Mouse (Mus musculus) liver, postnatal 0 days (tissue): Measurements from ENCODE around the gene Nudt1.

Experiments used
- CTCF ChIP-seq: sonication (generic); IDR thresholded peaks from 2 replicates; pipeline ENCODE4 v1.5.1; 2016; ENCODE audit warnings: antibody characterized with exemption, low read depth
- EP300 ChIP-seq: IDR thresholded peaks from 2 replicates; pipeline ENCODE4 v1.6.1; 2016; ENCODE audit warnings: antibody characterized with exemption, low read depth, mild to moderate bottlenecking

GRCm38 (mm10) chr5:140321042-140321755, at the start of gene Nudt1, which contains the start of gene Mad1l1:
- TF ChIP-seq EP300 (peak; percentile 93), CTCF (peak; percentile 54)
